Mouse (Mus musculus) hindbrain, embryonic 16.5 days (tissue): ENCODE results near the gene Afap1l2. TPM values are rescaled to one million over a fixed set of nuclear protein-coding genes. Genes with fewer than 3 reads are reported as not detected.

Source experiments
- ATAC-seq: fragments of 200-750 bp; cut with Nextera tagmentation; 2 replicates; pipeline ENCODE4 v1.8.0; 2017; ENCODE audit warnings: moderate TSS enrichment, moderate library complexity
- H3K27ac ChIP-seq: fragments of 300-500 bp; sonication (generic); 2 replicates; pipeline ENCODE4 v1.5.1; 2014; ENCODE audit warnings: low read depth, mild to moderate bottlenecking, control low read depth, low read length, moderate library complexity
- H3K27me3 ChIP-seq: fragments of 300-500 bp; sonication (generic); replicated peaks from 2 replicates; pipeline ENCODE4 v1.6.1; 2014; ENCODE audit warnings: low read length; ENCODE audit not compliant: control insufficient read depth, insufficient read depth
- H3K36me3 ChIP-seq: fragments of 300-500 bp; sonication (generic); 2 replicates; pipeline ENCODE4 v1.6.1; 2014; ENCODE audit warnings: mild to moderate bottlenecking, low read length, moderate library complexity, mixed read lengths; ENCODE audit not compliant: control insufficient read depth, insufficient read depth
- H3K4me1 ChIP-seq: fragments of 300-500 bp; sonication (generic); 2 replicates; pipeline ENCODE4 v1.6.1; 2014; ENCODE audit warnings: low read depth, low read length; ENCODE audit not compliant: control insufficient read depth, insufficient read depth
- H3K4me2 ChIP-seq: fragments of 300-500 bp; sonication (generic); 2 replicates; pipeline ENCODE4 v1.6.1; 2014; ENCODE audit warnings: mild to moderate bottlenecking, low read length, control low read depth, moderate library complexity
- H3K4me3 ChIP-seq: fragments of 300-500 bp; sonication (generic); 2 replicates; pipeline ENCODE4 v1.5.1; 2014; ENCODE audit warnings: mild to moderate bottlenecking, low read length, control low read depth, moderate library complexity
- H3K9ac ChIP-seq: fragments of 300-500 bp; sonication (generic); 2 replicates; pipeline ENCODE4 v1.6.1; 2014; ENCODE audit warnings: low read depth, mild to moderate bottlenecking, control low read depth, low read length, moderate library complexity
- H3K9me3 ChIP-seq: fragments of 300-500 bp; sonication (generic); 2 replicates; pipeline ENCODE4 v1.6.1; 2014; ENCODE audit warnings: mild to moderate bottlenecking, low read length, moderate library complexity; ENCODE audit not compliant: control insufficient read depth
- WGBS: fragments of 180-500 bp; shearing (Covaris S2); extraction: QIAGEN DNeasy Blood & Tissue Kit; methylation state at CpG from one replicate; pipeline ENCODE4 v1.1.7; 2014; 5-methylcytosine and 5-hydroxymethylcytosine counted together
- polyA plus RNA-seq: library from polyadenylated mRNA; unstranded; fragments of >200 nt; fragmentation: Nextera tagmentation; extraction: Ambion mirVana; gene quantifications from 2 replicates; pipeline ENCODE4 v1.2.1, GENCODE M21; 2015

Gene Afap1l2
- polyA plus RNA-seq, 1 experiment from 2014 or later: 13.9 TPM

DNA sequence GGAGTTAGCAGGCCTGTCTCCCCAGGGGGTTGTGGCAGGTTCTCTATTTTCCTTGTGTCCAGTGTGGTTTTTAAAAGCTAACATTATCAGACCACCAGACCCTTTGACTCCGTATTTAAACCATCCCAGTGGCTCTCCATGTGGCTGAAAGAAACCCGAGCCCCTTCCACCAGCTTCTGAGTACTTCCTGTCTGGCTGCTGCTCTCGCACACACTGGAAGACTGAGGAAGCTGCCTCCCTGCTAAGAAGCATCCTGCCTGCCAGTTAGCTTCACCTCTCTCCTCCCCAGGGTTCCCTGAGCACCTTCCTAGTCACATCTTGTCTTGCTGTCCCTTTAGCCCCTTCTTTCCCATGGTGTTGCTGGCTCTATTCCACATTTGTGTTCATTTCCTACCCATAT, 100.2 kb downstream of the Afap1l2 start:
- Histone ChIP-seq H3K9me3 (no peaks in the 10 kb centered on the region), H3K4me3 (no peak overlapping the region), H3K36me3 (no peaks in the 10 kb centered on the region), H3K4me2 (no peak overlapping the region), H3K9ac (no peak overlapping the region), H3K27me3 (no peaks in the 10 kb centered on the region), H3K4me1 (no peaks in the 10 kb centered on the region), H3K27ac (no peak overlapping the region)
- ATAC-seq: no peak
- WGBS: 55% methylated on average over 3 of the region's 3 CpGs

DNA sequence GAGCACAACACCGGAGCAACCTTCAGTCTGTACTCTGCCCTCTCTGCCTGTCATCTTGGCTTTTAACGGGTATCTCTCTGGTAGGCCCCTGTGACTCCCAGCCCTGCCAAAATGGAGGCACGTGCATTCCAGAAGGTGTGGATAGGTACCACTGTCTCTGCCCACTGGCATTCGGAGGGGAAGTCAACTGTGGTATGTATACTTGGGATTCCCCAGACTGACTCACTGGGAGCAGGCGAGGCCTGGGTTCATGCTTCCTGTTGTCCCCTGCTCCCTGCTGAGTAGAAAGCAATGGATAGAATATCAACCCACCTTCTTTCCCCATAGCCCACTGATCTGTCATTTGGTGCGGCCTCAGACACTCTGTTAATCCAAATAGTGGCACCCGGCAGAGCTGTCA, 102.6 kb downstream of the Afap1l2 start:
- Histone ChIP-seq H3K36me3 (no peaks in the 10 kb centered on the region), H3K4me3 (no peak overlapping the region), H3K27ac (no peak overlapping the region), H3K9me3 (no peaks in the 10 kb centered on the region), H3K27me3 (no peaks in the 10 kb centered on the region), H3K4me1 (no peaks in the 10 kb centered on the region), H3K4me2 (no peak overlapping the region), H3K9ac (no peak overlapping the region)
- WGBS: 88% methylated on average over 7 of the region's 7 CpGs
- ATAC-seq: no peak

DNA sequence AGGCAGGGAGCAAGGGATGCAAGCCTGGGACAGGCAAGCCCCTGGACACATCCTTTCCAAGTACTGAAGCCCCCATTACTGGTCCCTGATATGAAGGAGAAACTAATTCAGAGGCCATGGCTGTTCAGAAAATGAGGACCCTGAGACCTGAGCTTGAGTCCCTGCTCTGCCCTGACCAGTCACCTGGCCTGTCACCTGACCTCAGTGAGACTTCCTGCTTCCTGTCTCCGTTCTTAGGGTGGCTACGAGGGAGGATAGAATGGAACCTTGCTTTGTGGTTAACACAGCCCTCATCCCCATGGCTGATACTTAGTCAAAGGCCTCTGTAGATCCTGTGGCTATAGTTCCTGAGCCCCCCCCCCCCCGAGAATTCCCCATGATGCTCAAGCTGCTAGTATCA, 103.9 kb downstream of the Afap1l2 start:
- WGBS: 81% methylated on average over 3 of the region's 3 CpGs
- Histone ChIP-seq H3K9ac (no peak overlapping the region), H3K36me3 (no peaks in the 10 kb centered on the region), H3K4me2 (no peak overlapping the region), H3K27ac (no peak overlapping the region), H3K4me3 (no peak overlapping the region), H3K9me3 (no peaks in the 10 kb centered on the region), H3K4me1 (no peaks in the 10 kb centered on the region), H3K27me3 (no peaks in the 10 kb centered on the region)
- no peak for ATAC-seq

DNA sequence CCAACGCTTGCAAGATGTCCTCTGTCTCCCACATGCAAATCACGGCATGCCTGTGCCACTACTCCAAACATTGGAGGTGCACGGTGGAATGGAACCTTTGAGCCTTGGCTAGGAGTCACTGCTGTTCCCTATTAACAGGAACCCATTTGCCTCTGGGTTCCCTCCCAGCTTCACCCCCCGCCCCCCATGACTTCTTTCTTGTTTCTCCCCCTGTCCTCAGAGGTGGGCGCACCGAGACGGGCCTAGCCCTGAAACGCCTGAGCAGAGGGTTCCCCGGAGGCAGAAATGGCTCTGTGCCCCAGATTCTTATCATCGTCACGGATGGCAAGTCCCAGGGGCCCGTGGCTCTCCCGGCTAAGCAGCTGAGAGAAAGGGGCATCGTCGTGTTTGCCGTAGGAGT, 110.4 kb downstream of the Afap1l2 start:
- WGBS: 68% methylated on average over 16 of the region's 16 CpGs
- H3K4me3 ChIP-seq: no peak overlapping the region
- no peaks in the 10 kb centered on the region for H3K27me3 ChIP-seq
- H3K9me3 ChIP-seq: no peaks in the 10 kb centered on the region
- H3K4me1 ChIP-seq: no peaks in the 10 kb centered on the region
- H3K27ac ChIP-seq: no peak overlapping the region
- no peak overlapping the region for H3K9ac ChIP-seq
- no peaks in the 10 kb centered on the region for H3K36me3 ChIP-seq
- no peak overlapping the region for H3K4me2 ChIP-seq
- no peak for ATAC-seq

DNA sequence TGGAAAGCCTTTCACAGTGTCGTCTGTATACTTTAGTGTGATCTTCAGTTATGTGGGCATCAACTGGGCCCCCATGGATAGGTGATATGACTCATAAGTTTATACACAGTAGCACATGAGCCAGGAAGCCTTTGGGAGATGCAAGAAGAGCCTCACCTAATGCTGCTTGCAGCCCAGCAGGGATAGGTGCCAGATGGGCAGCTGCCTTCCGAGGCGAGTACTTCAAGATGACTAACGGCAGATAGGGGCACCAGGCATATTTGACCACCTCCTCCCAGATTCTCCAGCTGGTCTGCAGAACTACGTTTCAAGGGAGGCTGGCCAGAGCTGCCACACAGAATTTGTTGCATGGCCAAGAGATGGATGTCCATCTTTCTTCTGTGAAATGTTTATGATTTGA, 114.7 kb downstream of the Afap1l2 start:
- no peak for ATAC-seq
- Histone ChIP-seq H3K4me3 (no peak overlapping the region), H3K9me3 (no peaks in the 10 kb centered on the region), H3K27ac (no peak overlapping the region), H3K4me1 (no peaks in the 10 kb centered on the region), H3K4me2 (no peak overlapping the region), H3K9ac (no peak overlapping the region), H3K36me3 (no peaks in the 10 kb centered on the region), H3K27me3 (no peaks in the 10 kb centered on the region)
- 83% methylated on average over 5 of the region's 5 CpGs for whole genome bisulfite sequencing

DNA sequence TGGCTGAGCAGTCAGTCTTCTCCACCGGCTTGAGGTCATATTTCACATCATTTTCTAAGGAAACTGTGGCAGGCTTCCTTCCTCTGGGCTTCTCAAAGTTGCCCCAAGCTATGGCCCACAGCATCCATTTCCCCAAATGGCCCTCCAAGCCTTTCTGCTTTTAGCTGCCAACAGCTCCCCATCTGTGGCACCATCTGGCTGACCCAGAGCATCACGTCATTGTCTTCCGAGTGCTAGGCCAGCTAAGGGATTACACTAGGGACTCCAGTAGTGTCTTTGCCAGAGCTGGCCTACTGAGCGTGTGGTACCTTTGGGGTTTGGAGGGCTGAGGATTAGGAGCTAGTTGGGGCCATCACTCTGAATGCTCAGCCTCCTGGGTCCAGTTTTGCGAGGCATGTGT, 115.4 kb downstream of the Afap1l2 start:
- Histone ChIP-seq H3K9me3 (no peaks in the 10 kb centered on the region), H3K4me3 (no peak overlapping the region), H3K27me3 (no peaks in the 10 kb centered on the region), H3K4me1 (no peaks in the 10 kb centered on the region), H3K27ac (no peak overlapping the region), H3K4me2 (no peak overlapping the region), H3K36me3 (no peaks in the 10 kb centered on the region), H3K9ac (no peak overlapping the region)
- 74% methylated on average over 5 of the region's 5 CpGs for WGBS
- ATAC-seq: no peak

DNA sequence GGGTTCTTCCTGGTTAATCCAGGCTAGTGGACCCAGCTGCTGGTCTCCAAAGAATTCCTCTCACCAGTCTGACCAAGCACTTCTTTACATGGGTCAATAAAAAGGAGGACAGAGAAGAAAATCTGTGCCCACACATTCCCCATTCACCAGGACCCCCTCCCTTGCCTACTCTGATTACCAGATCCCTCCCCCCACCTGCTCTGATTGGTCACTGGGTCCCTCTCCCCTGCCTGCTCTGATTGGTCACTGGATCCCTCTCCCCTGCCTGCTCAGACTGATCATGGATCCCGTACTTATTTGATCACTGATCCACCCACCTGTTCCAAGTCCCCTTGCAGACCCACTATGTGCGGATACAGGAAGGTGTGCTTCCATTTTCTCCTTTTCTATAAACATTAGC, 116.6 kb downstream of the Afap1l2 start:
- no peak overlapping the region for H3K4me3 ChIP-seq
- no peak for ATAC-seq
- H3K36me3 ChIP-seq: no peaks in the 10 kb centered on the region
- 52% methylated on average over 2 of the region's 2 CpGs for WGBS
- H3K27ac ChIP-seq: no peak overlapping the region
- no peaks in the 10 kb centered on the region for H3K9me3 ChIP-seq
- no peak overlapping the region for H3K9ac ChIP-seq
- no peaks in the 10 kb centered on the region for H3K4me1 ChIP-seq
- no peak overlapping the region for H3K4me2 ChIP-seq
- H3K27me3 ChIP-seq: no peaks in the 10 kb centered on the region

DNA sequence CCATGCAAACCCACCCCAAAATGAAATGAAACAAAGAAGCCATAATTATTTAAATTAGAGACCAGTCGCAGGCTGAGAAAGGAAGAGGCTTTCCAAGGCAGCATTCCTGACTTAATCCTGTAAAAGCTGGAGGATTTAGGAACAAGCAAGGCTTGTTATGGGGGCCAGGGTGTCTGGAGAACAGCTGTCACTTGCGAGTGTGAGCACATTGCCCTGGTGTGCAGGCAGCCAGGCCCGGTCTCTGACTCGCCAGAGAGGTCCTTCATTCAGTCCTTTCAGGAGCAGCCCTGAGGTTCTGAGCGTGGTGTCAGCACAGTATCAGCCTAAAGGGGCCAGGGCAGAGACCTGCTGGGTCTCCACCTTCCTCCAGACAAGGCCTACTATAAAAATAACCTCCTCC, 119.4 kb downstream of the Afap1l2 start:
- H3K9ac ChIP-seq: no peak overlapping the region
- H3K4me1 ChIP-seq: no peaks in the 10 kb centered on the region
- no peaks in the 10 kb centered on the region for H3K36me3 ChIP-seq
- 76% methylated on average over 5 of the region's 5 CpGs for WGBS
- no peak overlapping the region for H3K4me2 ChIP-seq
- no peak overlapping the region for H3K27ac ChIP-seq
- no peaks in the 10 kb centered on the region for H3K9me3 ChIP-seq
- ATAC-seq: no peak
- no peak overlapping the region for H3K4me3 ChIP-seq
- no peaks in the 10 kb centered on the region for H3K27me3 ChIP-seq

DNA sequence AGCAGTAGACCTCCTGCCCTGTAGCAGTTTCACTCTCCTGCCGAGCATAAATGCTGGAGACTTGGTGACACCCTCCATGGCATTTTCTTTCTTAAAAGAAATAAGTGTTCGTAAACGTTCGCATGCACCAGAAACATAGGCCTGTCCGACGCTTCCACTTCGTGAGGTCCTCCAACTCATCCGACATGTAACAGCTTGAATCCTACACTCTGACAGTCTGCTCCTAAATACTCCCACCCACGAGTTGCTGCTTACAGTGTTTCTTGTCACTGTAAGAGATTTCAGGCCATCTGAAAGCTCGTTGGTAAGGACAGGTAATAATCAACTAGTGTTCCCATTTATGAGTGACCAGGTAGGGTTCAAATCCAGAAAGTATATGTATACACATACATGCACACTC, 120.1 kb downstream of the Afap1l2 start:
- no peak overlapping the region for H3K4me3 ChIP-seq
- no peaks in the 10 kb centered on the region for H3K4me1 ChIP-seq
- no peaks in the 10 kb centered on the region for H3K36me3 ChIP-seq
- no peaks in the 10 kb centered on the region for H3K27me3 ChIP-seq
- no peak overlapping the region for H3K4me2 ChIP-seq
- H3K9ac ChIP-seq: no peak overlapping the region
- no peak overlapping the region for H3K27ac ChIP-seq
- ATAC-seq: no peak
- no peaks in the 10 kb centered on the region for H3K9me3 ChIP-seq
- WGBS: 86% methylated on average over 10 of the region's 10 CpGs

DNA sequence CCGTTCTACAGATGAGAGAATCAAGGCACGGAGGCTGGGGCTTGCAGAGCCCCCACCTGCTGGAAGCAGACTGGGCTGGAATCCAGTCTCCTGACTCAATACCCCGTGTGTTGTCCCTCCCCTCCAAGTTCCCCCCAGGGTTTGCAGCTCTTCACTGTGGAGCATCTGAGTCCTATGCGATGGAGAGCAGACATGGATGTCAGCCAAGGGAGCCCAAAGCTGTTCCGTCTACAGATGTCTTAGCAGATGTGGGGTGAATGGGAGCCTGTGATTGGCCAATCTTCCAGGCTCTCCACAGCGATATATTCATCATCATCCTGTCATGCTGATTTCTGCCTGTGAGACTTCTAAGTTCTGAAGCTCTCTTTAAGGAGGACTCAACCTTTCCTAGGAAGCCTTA, 130.7 kb downstream of the Afap1l2 start:
- ATAC-seq: peak; percentile 37; the same call in 1 of the 2 replicates
- Histone ChIP-seq H3K27me3 (peaks cover 33% of the 10 kb centered on the region), H3K27ac (no peak overlapping the region), H3K4me2 (no peak overlapping the region), H3K4me3 (no peak overlapping the region), H3K9ac (no peak overlapping the region), H3K36me3 (no peaks in the 10 kb centered on the region), H3K4me1 (peaks cover 16% of the 10 kb centered on the region), H3K9me3 (no peaks in the 10 kb centered on the region)
- 55% methylated on average over 6 of the region's 6 CpGs for WGBS
